Mouse (Mus musculus): ENCODE measurements around the gene Ctsz. TPM values are rescaled to one million over a fixed set of nuclear protein-coding genes. Genes with fewer than 3 reads are reported as not detected.

Ctsz gene
- polyA plus RNA-seq, 1 experiment from 2014 or later = 110 TPM

- Histone ChIP-seq H3K9ac (ENCODE audit: low read depth, low read length) (no peak overlapping the region), H3K4me2 (peak overlapping the region; percentile 74), H3K4me1 (ENCODE audit: control insufficient read depth, insufficient read depth, low read length) (peaks cover 16% of the 10 kb centered on the region; the same call in 1 of the 2 replicates), H3K4me3 (ENCODE audit: low read depth, low read length) (no peak overlapping the region), H3K36me3 (ENCODE audit: control insufficient read depth, insufficient read depth, low read length) (no peaks in the 10 kb centered on the region; the same call in 1 of the 2 replicates), H3K27me3 (ENCODE audit: control insufficient read depth, insufficient read depth, low read length) (no peaks in the 10 kb centered on the region), H3K27ac (ENCODE audit: low read depth, low read length) (no peak overlapping the region), H3K9me3 (replicated peaks; ENCODE audit: control insufficient read depth, low read length) (no peaks in the 10 kb centered on the region)
- no peak for ATAC-seq (replicated peaks; ENCODE audit: insufficient number of reproducible peaks, low FRiP score, low TSS enrichment)
- 98% methylated on average over 4 of the region's 4 CpGs for WGBS (ENCODE audit: insufficient replicate concordance)
These were observed 1.2 kb downstream of the Ctsz start for GRCm38 (mm10) chr2:174437697-174437982.

DNA sequence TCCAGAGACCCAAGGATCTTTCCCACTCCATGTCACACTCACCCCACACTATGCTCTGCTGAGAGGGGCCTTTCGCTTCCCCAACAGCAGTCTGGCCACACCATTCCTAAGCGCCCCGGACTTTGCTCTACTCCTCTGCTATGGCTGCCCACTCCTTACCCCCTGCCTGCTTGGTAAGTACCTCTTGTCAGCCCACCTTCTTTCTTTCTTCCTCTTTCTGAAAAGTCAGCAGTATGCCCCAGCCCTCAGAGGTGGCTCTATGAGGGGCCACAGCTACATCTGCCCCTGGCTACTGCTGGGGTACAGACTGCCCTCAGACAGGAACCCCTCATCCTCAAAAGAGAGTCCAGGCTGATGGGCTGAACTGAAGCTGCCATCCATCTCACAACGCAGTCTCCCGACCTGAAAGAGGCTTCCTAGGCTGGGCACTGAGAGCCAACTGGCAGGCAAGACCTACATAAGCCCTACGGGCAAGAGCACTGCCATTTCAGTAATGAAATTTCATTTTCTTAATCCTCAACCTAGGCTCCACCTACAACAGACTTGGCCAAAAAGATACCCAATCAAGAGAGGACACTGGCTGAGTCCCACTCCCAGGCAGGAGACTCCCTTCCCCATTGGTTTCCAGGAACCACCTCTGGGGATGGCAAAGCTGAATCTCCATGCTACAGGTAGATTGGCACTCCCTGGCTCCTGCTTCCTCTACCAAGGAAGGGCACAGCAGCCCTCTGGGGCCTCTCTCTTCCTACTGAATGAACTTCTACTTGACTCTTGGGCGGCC is 1.7 kb downstream of the Ctsz start:
- Histone ChIP-seq H3K4me3 (ENCODE audit: low read depth, low read length) (no peak overlapping the region), H3K27me3 (ENCODE audit: control insufficient read depth, insufficient read depth, low read length) (no peaks in the 10 kb centered on the region), H3K27ac (ENCODE audit: low read depth, low read length) (no peak overlapping the region), H3K4me1 (ENCODE audit: control insufficient read depth, insufficient read depth, low read length) (peaks cover 13% of the 10 kb centered on the region; the same call in 1 of the 2 replicates), H3K4me2 (no peak overlapping the region), H3K36me3 (ENCODE audit: control insufficient read depth, insufficient read depth, low read length) (no peaks in the 10 kb centered on the region; the same call in 1 of the 2 replicates), H3K9ac (ENCODE audit: low read depth, low read length) (no peak overlapping the region), H3K9me3 (replicated peaks; ENCODE audit: control insufficient read depth, low read length) (no peaks in the 10 kb centered on the region)
- WGBS (ENCODE audit: insufficient replicate concordance) = 91% methylated on average over 7 of the region's 7 CpGs
- no peak for ATAC-seq (replicated peaks; ENCODE audit: insufficient number of reproducible peaks, low FRiP score, low TSS enrichment)

- Histone ChIP-seq H3K27ac (ENCODE audit: low read depth, low read length) (no peak overlapping the region), H3K27me3 (ENCODE audit: control insufficient read depth, insufficient read depth, low read length) (no peaks in the 10 kb centered on the region), H3K4me2 (no peak overlapping the region), H3K36me3 (ENCODE audit: control insufficient read depth, insufficient read depth, low read length) (no peaks in the 10 kb centered on the region; the same call in 1 of the 2 replicates), H3K9ac (ENCODE audit: low read depth, low read length) (no peak overlapping the region), H3K9me3 (replicated peaks; ENCODE audit: control insufficient read depth, low read length) (no peaks in the 10 kb centered on the region), H3K4me1 (ENCODE audit: control insufficient read depth, insufficient read depth, low read length) (peaks cover 13% of the 10 kb centered on the region; the same call in 1 of the 2 replicates), H3K4me3 (ENCODE audit: low read depth, low read length) (no peak overlapping the region)
- ATAC-seq (replicated peaks; ENCODE audit: insufficient number of reproducible peaks, low FRiP score, low TSS enrichment) = no peak
- 90% methylated on average over 26 of the region's 26 CpGs for WGBS (ENCODE audit: insufficient replicate concordance)
These were observed 2.6 kb downstream of the Ctsz start for GRCm38 (mm10) chr2:174436076-174436701.

DNA sequence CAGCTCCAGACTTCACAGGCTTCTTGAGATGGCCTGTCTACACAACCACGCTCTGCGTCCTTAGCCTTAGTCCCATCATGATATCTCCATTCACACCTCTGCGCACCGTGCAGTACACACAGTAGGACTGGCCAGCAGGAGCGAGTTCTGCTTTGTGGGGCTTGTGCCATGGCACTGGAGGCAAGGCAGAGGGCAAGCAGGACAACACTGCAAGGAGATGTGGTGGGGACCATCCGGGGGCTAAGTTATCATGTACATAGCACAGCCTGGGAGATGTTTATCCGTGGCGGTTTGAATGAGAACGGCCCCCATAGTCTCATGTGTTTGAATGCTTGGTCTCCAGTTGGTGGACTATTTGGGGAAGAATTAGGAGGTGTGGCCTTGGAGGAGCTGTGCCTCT is 3.9 kb downstream of the Ctsz start:
- no peaks in the 10 kb centered on the region; the same call in 1 of the 2 replicates for H3K36me3 ChIP-seq (ENCODE audit: control insufficient read depth, insufficient read depth, low read length)
- no peaks in the 10 kb centered on the region for H3K9me3 ChIP-seq (replicated peaks; ENCODE audit: control insufficient read depth, low read length)
- H3K4me1 ChIP-seq (ENCODE audit: control insufficient read depth, insufficient read depth, low read length) = peaks cover 13% of the 10 kb centered on the region; the same call in 1 of the 2 replicates
- H3K27me3 ChIP-seq (ENCODE audit: control insufficient read depth, insufficient read depth, low read length) = no peaks in the 10 kb centered on the region
- no peak overlapping the region for H3K9ac ChIP-seq (ENCODE audit: low read depth, low read length)
- 93% methylated on average over 9 of the region's 9 CpGs for WGBS (ENCODE audit: insufficient replicate concordance)
- H3K4me2 ChIP-seq = no peak overlapping the region
- no peak overlapping the region for H3K27ac ChIP-seq (ENCODE audit: low read depth, low read length)
- no peak for ATAC-seq (replicated peaks; ENCODE audit: insufficient number of reproducible peaks, low FRiP score, low TSS enrichment)
- H3K4me3 ChIP-seq (ENCODE audit: low read depth, low read length) = no peak overlapping the region

DNA sequence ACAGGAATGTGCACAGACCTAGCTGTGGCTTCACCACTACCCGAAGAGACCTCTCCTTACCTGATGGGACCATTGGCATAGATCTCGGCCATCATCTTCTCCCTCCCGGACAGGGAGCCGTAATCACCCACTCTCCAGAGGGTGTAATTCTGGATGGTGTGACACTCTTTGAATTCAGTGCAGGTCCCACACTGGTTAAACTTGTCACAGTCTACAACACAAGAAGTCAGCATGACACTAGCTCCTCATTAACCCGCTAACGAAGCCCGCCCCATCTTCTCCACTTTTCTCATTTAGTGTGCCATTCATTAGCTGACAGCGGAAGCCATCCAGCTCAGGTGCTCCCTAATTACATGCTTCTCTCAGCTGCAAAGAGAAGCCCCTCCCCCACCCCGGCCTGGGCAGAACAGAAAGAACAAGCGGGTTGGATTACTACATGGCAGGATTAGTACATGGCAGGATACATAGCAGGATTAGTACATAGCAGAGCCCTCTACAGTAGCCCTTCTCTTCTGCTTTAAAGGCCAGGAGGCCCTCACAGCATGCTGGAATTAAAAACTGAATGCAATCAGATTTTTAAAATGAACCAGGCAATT is 9.7 kb downstream of the Ctsz start:
- no peak overlapping the region for H3K4me2 ChIP-seq
- H3K9me3 ChIP-seq (replicated peaks; ENCODE audit: control insufficient read depth, low read length) = no peaks in the 10 kb centered on the region
- no peak for ATAC-seq (replicated peaks; ENCODE audit: insufficient number of reproducible peaks, low FRiP score, low TSS enrichment)
- 85% methylated on average over 10 of the region's 10 CpGs for WGBS (ENCODE audit: insufficient replicate concordance)
- H3K9ac ChIP-seq (ENCODE audit: low read depth, low read length) = no peak overlapping the region
- peaks cover 19% of the 10 kb centered on the region for H3K36me3 ChIP-seq (ENCODE audit: control insufficient read depth, insufficient read depth, low read length)
- no peak overlapping the region for H3K27ac ChIP-seq (ENCODE audit: low read depth, low read length)
- no peaks in the 10 kb centered on the region for H3K4me1 ChIP-seq (ENCODE audit: control insufficient read depth, insufficient read depth, low read length)
- no peak overlapping the region for H3K4me3 ChIP-seq (ENCODE audit: low read depth, low read length)
- no peaks in the 10 kb centered on the region for H3K27me3 ChIP-seq (ENCODE audit: control insufficient read depth, insufficient read depth, low read length)

DNA sequence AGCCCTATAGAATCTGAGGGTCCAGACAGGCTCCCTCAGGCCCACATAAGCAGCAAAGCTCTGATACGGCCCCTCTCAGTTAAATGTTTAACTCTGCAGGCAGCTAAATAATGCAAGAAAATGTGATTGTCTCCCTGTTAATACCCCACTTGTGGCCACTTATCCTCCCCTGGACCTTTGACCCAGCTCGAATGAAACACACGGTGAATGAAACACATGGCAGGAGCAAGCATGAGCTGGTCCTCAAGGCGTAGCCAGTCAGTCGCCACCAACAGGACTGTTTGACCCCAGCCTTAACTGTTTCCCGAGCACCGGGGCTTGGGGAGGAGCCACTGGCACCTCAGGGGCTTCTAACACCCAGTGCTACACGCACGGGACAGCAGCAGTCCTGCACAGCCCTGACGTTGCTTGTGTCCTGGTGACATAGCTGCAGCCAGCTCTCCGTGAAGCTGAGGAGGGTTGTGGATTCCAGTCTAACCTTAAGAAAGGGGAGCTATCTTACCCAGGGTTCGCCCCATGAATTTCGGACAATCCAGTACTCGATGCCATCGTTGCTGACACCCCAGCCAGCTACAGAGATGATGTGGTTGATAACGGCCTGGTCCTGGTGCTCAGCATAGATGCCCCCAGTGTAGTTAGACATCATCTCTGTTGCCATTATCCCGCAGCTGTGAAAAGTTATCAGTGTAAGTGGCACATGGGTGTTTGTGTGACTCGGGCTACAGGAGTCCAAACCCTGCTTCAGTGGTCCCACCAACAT is 10.6 kb downstream of the Ctsz start:
- peaks cover 20% of the 10 kb centered on the region for H3K36me3 ChIP-seq (ENCODE audit: control insufficient read depth, insufficient read depth, low read length)
- no peak overlapping the region for H3K4me3 ChIP-seq (ENCODE audit: low read depth, low read length)
- no peaks in the 10 kb centered on the region for H3K4me1 ChIP-seq (ENCODE audit: control insufficient read depth, insufficient read depth, low read length)
- no peak overlapping the region for H3K27ac ChIP-seq (ENCODE audit: low read depth, low read length)
- WGBS (ENCODE audit: insufficient replicate concordance) = 84% methylated on average over 18 of the region's 18 CpGs
- no peak for ATAC-seq (replicated peaks; ENCODE audit: insufficient number of reproducible peaks, low FRiP score, low TSS enrichment)
- H3K9me3 ChIP-seq (replicated peaks; ENCODE audit: control insufficient read depth, low read length) = no peaks in the 10 kb centered on the region
- no peak overlapping the region for H3K9ac ChIP-seq (ENCODE audit: low read depth, low read length)
- no peaks in the 10 kb centered on the region for H3K27me3 ChIP-seq (ENCODE audit: control insufficient read depth, insufficient read depth, low read length)
- no peak overlapping the region for H3K4me2 ChIP-seq

DNA sequence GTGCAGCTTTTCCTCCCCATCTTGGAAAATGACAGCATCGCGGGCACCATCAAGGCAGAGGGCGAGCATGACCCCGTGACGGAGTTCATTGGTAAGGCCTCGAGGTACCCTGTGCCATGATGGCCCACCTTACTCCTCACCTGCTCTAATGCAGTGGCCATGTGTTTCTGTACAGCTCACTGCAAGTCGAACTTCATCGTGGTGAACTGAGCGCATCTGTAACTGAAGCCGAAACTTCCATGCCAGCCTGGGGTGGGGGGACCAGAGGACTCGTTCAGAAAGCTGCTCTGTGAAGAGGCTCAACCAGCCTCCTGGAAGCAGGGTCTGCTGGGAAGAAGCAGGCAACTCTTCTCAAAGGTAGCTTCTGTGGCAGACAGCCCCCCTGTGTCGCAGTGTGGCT is 12.0 kb downstream of the Ctsz start:
- Histone ChIP-seq H3K36me3 (ENCODE audit: control insufficient read depth, insufficient read depth, low read length) (peaks cover 26% of the 10 kb centered on the region), H3K27me3 (ENCODE audit: control insufficient read depth, insufficient read depth, low read length) (no peaks in the 10 kb centered on the region), H3K27ac (ENCODE audit: low read depth, low read length) (no peak overlapping the region), H3K9me3 (replicated peaks; ENCODE audit: control insufficient read depth, low read length) (no peaks in the 10 kb centered on the region), H3K4me3 (ENCODE audit: low read depth, low read length) (no peak overlapping the region), H3K4me1 (ENCODE audit: control insufficient read depth, insufficient read depth, low read length) (no peaks in the 10 kb centered on the region), H3K9ac (ENCODE audit: low read depth, low read length) (no peak overlapping the region), H3K4me2 (no peak overlapping the region)
- 93% methylated on average over 12 of the region's 12 CpGs for WGBS (ENCODE audit: insufficient replicate concordance)
- no peak for ATAC-seq (replicated peaks; ENCODE audit: insufficient number of reproducible peaks, low FRiP score, low TSS enrichment)

DNA sequence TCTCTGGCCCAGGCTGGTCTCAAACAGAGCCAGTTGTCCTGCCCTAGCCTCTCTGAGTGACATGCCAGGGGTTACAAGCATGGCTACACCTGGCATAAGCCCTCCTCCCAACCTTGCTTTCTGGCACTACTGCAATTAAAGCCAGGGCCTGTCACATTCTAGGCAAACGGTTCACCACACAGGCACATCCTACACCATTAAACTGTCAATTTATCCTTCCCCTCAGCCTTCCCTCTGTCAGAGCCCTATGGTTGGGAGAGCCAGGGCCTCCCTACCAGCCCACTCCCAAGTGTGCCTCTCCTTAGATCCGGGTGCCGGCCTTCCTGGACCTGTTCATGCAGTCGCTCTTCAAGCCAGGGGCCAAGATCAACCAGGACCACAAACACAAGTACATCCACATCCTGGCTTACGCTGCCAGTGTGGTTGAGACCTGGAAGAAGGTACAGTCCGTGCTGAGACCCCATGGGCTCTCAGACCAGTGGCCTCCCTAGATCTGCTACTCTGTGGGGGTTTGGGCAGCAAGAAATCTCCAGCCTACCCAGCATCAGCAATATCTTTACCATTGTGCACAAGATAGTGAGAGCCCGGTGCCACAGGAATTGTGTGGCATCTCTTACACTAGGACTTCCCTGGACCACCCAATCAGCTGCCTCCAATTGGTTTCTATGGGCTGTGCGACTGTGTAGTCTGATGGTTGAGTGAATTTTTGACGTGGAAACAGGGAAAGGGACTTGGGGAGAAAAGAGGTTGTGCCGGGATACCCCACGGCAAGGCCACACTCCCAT is 14.3 kb downstream of the Ctsz start:
- peaks cover 30% of the 10 kb centered on the region for H3K36me3 ChIP-seq (ENCODE audit: control insufficient read depth, insufficient read depth, low read length)
- H3K9ac ChIP-seq (ENCODE audit: low read depth, low read length) = no peak overlapping the region
- ATAC-seq (replicated peaks; ENCODE audit: insufficient number of reproducible peaks, low FRiP score, low TSS enrichment) = no peak
- no peaks in the 10 kb centered on the region for H3K4me1 ChIP-seq (ENCODE audit: control insufficient read depth, insufficient read depth, low read length)
- H3K27ac ChIP-seq (ENCODE audit: low read depth, low read length) = no peak overlapping the region
- no peak overlapping the region for H3K4me2 ChIP-seq
- WGBS (ENCODE audit: insufficient replicate concordance) = 92% methylated on average over 11 of the region's 11 CpGs
- no peak overlapping the region for H3K4me3 ChIP-seq (ENCODE audit: low read depth, low read length)
- no peaks in the 10 kb centered on the region for H3K9me3 ChIP-seq (replicated peaks; ENCODE audit: control insufficient read depth, low read length)
- H3K27me3 ChIP-seq (ENCODE audit: control insufficient read depth, insufficient read depth, low read length) = no peaks in the 10 kb centered on the region

Data from heart, embryonic 11.5 days (tissue).